Mouse (Mus musculus): ENCODE measurements around the gene Mrm1.
"Not testable (repeated sequence)": the region's sequence is repeated elsewhere in the genome, so short reads cannot be mapped to it uniquely, and the experiment has no call there.

Gene Mrm1

DNA sequence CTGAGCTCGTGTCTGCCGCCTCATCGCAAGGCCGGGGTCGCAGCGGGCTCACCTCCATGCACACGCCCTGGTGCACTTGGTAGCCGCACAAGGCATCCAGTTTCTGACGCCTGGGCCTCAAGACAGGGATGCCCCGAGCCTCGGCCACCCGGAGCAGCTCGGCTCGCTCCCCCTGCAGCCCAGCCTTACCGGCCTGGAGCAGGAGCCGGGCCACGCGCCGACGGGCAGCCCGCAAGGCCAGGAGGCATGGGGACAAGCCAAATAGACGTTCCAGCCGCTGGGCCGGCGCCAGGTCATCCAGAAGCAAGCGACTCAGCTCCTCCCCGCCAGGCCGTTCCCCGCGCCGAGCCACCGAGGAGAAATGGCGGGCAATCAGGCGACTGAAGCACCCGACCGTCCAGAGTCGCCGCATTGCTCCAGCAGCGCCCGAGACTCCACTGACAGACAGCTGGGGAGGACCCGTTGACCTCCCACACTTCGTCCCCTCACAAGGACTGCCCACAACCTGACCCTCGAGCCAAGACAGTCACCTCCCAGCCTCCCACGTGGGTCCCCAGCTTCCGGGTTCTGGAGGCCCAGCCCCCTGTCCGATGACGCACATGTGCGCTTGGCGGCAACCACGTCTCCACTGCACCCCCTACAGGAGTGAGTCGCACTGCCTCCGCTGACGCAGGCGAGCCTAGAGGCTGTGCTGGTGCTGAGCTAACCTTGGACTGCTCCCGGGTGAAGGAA, at the start of gene Mrm1:
TSS of gene Mrm1 (minus strand) at position 555 of the 732 bp plus-strand sequence.
- peak; percentile 92 to 97 for DNase-seq (ENCODE audit: low spot score in 2 of 2)

DNA sequence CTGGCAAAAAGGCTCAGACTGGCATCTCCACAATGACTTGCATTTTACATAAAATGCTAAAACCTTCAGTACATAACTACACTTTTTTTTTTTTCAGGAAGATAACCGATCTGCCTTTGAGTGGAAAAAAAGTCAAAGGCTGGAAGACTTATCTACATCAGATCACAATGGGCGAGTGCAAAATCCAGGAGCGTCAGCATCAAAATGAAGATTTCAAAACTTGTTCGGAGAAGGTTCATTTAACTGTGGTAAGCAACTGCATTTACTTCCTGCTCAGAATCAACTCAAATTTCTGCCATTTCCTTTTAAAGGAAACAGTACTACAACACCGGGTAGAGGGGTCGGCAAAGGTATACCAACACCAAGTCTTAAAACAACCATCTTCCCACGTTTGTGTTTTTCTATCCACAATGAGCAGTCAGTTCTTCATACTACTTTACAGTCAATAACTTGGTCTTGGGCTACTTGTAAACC, 49.5 kb upstream of the Mrm1 start:
- no peak for DNase-seq (ENCODE audit: low spot score in 2 of 2)

GRCm38 (mm10) chr11:84867586-84867985, 48.3 kb upstream of the Mrm1 start:
- no peak for DNase-seq (ENCODE audit: low spot score in 2 of 2)

DNA sequence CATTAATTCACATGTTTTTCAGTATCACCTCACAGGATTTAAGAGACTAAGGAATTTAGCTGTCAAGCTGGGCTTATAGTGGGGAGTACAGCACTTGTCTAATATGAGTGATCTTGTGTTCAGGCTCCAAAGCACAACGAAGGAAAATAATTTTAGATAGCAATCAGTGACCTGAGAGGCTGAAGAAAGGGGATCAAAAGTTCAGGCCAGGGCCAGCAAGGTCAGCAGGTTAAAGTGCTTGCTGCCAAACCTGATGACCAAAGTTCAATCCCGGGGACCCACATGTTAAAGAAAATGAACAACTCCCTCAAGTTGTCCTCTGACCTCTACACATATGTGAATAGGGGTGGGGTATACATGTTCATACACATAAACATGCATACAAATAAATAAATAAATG, 46.0 kb upstream of the Mrm1 start:
- no peak for DNase-seq (ENCODE audit: low spot score in 2 of 2)

- no peak for DNase-seq (ENCODE audit: low spot score in 2 of 2)
Observed at GRCm38 (mm10) chr11:84855285-84855684, 36.0 kb upstream of the Mrm1 start.

DNA sequence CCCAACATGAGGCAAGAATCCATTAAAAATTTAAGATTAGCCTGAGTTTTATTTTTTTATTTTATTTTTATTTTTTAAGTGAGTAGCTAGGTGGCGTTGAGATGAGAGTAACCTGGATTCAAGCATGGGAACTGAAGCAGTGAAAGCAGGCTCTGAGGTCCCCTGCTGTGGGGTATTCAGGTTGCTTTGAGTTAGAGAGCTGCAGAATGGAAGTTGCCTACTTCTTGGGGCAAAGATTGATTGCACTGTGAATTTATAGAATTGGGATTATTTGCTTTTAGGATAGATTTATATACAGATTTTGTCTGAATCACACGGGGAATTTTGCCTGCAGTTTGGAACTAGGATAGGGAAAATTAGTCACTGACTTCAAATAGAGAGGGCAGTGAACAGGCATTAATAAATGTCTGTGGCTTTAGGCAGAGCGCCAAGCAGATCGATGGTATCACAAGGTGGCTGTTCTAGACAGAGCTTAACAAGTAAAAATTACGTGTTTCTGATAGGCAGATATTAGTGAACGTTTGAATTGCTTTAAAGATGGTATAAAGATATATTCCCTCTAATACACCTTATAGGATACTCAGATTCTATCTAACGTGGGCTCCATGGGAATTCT, 28.3 kb upstream of the Mrm1 start:
- DNase-seq (ENCODE audit: low spot score in 2 of 2): no peak

- no peak for DNase-seq (ENCODE audit: low spot score in 2 of 2)
Observed at GRCm38 (mm10) chr11:84846741-84847474, 27.6 kb upstream of the Mrm1 start.

GRCm38 (mm10) chr11:84839330-84839729, 20.0 kb upstream of the Mrm1 start:
- DNase-seq (ENCODE audit: low spot score in 2 of 2): no peak

DNA sequence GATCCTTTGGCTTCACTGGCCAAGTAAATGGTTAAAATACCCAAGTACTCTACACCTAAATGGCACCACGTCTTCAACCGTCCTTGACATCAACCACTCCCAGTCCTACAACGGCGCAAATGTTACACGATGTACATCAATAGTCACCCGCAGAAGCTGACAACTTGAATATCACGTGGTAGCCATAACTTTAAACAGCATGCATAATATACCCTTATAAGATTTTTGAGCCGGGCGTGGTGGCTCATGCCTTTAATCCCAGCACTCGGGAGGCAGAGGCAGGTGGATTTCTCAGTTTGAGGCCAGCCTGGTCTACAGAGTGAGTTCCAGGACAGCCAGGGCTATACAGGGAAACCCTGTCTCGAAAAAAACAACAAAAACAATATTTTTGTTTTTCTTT, 10.2 kb upstream of the Mrm1 start:
- DNase-seq (ENCODE audit: low spot score in 2 of 2): not testable (repeated sequence)

- peak; percentile 89 to 90 for DNase-seq (ENCODE audit: low spot score in 2 of 2)
Observed at GRCm38 (mm10) chr11:84828516-84829399, 9.4 kb upstream of the Mrm1 start, which contains the start of gene Dhrs11. Gene Dhrs11, minus strand, starts transcription at chr11:84828994.

DNA sequence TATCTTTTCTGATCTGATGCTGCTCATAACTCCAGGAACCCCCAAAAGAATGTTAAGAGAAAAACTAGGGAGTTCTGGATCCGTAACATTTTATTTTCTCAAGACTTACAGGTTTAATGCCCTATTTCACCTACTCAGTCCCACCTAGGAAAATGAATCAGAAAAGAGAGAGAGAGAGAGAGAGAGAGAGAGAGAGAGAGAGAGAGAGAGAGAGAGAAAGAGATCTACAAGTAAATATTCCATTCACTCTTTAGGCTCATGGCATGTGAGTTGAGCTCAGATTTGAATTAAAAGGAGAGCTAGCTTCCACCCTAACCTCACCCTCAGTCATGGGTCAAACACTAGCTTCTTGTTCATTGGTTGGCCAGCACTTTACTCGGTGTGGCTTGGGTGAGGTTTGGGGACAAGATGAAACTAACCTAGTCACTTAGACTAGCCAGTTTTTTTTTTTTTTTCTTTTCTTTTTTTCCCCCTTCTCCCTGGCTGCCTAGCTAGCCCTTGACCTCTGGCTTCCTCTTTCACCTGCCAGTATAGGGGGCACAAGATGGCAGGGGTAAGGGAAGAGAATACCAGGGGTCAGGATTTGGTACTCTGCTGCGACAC, 8.7 kb upstream of the Mrm1 start:
- no peak for DNase-seq (ENCODE audit: low spot score in 2 of 2)

DNA sequence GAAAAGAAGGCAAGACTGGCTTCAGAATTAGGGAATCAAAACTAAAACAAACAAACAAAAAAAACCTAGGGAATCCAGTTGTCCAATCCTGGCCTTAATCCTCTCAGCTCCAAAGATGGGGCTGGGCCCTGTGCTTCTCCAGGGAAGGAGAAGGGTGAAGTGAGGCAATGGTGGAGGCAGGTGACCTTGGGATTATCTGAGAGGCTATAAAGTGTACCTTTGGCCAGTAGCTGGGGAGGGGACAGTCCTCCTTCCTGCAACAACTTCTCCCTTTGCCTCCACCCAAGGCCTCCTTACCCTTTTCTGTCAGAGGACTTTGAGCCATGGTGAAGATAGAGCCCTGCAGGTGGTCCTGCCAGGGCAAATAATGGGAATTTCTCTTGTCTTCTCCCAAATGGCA, 8.2 kb upstream of the Mrm1 start:
- no peak for DNase-seq (ENCODE audit: low spot score in 2 of 2)

DNA sequence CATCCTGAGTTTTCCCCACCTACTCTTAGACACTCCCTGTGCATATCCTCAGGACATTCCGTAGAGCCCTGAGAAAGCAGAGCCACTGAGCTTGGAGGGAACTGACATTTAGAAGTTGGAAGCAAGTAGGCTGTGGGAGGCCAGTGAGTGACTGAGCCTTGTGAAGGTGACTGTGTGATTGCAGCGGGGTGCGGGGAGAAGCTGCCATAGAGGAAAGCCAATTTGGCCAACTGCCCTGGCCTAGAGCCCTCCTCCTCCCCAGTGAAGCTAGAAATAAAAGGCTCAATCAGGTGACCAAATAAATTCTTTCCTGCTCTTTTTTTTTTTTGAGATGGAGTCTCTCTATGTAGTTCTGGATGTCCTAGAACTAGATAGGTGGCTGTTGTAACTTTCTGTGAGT, 6.9 kb upstream of the Mrm1 start:
- no peak for DNase-seq (ENCODE audit: low spot score in 2 of 2)

- DNase-seq (ENCODE audit: low spot score in 2 of 2): no peak
Observed at GRCm38 (mm10) chr11:84825261-84825807, 6.0 kb upstream of the Mrm1 start.

- DNase-seq (ENCODE audit: low spot score in 2 of 2): peak; percentile 78
Observed at GRCm38 (mm10) chr11:84823484-84823897, 4.2 kb upstream of the Mrm1 start.

GRCm38 (mm10) chr11:84822487-84822886, 3.2 kb upstream of the Mrm1 start:
- no peak for DNase-seq (ENCODE audit: low spot score in 2 of 2)

- DNase-seq (ENCODE audit: low spot score in 2 of 2): no peak
Observed at GRCm38 (mm10) chr11:84821131-84821770, 1.9 kb upstream of the Mrm1 start.

DNA sequence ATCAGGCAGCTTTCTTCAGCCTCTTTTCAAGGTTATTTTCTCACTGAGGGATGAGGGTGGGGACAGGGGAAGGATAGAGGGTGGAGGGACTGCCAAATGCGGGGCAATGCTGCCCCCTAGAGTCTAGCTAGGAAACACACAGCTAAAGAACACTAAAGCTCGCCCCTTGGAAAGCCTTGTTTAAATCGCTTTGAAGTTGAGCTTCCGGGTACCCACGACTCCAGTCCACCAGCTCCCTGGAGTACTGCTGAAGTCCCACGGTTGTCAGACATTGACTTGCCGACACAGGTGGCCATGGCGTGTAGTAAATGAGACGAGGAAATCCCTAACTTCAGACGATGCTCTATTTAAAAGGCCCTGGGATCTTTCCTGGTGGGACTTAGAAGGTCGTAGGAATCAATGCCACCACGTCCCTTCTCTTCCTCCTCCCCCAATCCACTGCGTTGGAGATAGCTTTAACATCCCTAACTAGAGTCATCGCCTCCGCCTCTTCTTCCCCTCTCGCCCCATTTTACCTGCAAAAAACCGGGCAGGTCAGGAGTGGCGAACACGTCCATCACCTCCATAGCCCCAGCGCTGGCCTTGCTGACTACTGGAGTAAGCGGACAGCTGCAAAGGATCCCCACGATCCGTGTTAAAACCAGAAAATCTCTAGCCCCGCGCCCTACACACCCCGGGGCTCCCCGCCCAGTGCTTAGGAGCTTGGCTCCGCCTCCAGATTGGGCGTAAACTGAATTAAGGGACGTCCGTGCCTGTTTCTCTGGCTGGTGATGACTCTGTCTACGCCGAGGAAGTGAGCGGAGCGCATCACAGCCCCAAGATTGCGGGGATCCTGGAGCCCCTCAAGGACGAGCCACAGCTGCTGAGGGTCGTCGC, 992 bp downstream of the Mrm1 start:
- DNase-seq (ENCODE audit: low spot score in 2 of 2): peak; percentile 71 to 80

DNA sequence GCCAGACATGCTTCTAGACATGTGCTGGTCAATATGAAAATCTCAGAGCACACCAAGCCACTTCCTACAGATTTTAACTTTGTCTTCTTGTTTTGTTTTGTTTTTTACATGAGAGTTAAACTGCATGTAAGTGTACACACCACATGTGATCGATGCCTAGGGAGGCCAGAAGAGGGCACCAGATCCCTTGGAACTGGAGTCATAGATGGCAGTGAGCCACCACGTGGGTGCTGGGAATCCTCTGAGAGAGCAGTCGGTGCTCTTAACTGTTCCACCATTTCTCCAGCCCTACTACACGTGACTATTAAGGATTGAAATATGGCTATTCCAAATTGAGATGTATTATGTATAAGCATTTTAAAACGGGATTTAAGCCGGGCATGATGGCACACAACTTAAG, 2.0 kb downstream of the Mrm1 start:
- DNase-seq (ENCODE audit: low spot score in 2 of 2): no peak
